ENCODE assay signal across 17 mouse cellular contexts in genomic region chr1:83316917-83317316, GRCm38 (mm10).
DNase-seq lines count a peak whose midpoint lies in the region; ATAC-seq lines count a peak whose summit lies in the region.
"Had no signal": no experiment of that assay in that cellular context is flagged by ENCODE, and none has a peak within 500 bp of the region (broad histone marks: within the 10 kb centered on the region; RNA-seq: fewer than 3 reads in every experiment).

No protein-coding gene starts in this region.

- H3K4me3 ChIP-seq in forebrain, embryonic 13.5 days = no peak overlapping the region
- H3K4me3 ChIP-seq in forebrain, embryonic 10.5 days = no peak overlapping the region
- H3K4me3 ChIP-seq in neural tube, embryonic 11.5 days (ENCODE audit: low read depth, low read length) = no peak overlapping the region
- H3K4me3 ChIP-seq in hindbrain, embryonic 14.5 days (replicated peaks; ENCODE audit: low read length) = no peak overlapping the region
- H3K4me3 ChIP-seq: heart, embryonic 12.5 days; intestine, embryonic 15.5 days; kidney, embryonic 15.5 days; lung, embryonic 15.5 days; myocyte had no signal

- no peaks in the 10 kb centered on the region for H3K36me3 ChIP-seq in forebrain, embryonic 13.5 days (ENCODE audit: poor library complexity, severe bottlenecking)
- H3K36me3 ChIP-seq in forebrain, embryonic 10.5 days (replicated peaks) = no peaks in the 10 kb centered on the region
- H3K36me3 ChIP-seq in neural tube, embryonic 11.5 days (ENCODE audit: control insufficient read depth, insufficient read depth, low read length) = no peaks in the 10 kb centered on the region
- H3K36me3 ChIP-seq in hindbrain, embryonic 14.5 days (replicated peaks; ENCODE audit: control insufficient read depth, insufficient read depth) = no peaks in the 10 kb centered on the region
- H3K36me3 ChIP-seq: heart, embryonic 12.5 days; intestine, embryonic 15.5 days; kidney, embryonic 15.5 days; lung, embryonic 15.5 days had no signal

- no peak overlapping the region for H3K27ac ChIP-seq in forebrain, embryonic 13.5 days
- no peak overlapping the region for H3K27ac ChIP-seq in forebrain, embryonic 10.5 days
- H3K27ac ChIP-seq in neural tube, embryonic 11.5 days (ENCODE audit: low read depth, low read length) = no peak overlapping the region
- H3K27ac ChIP-seq in hindbrain, embryonic 14.5 days = no peak overlapping the region
- H3K27ac ChIP-seq: intestine, embryonic 15.5 days; kidney, embryonic 15.5 days; lung, embryonic 15.5 days had no signal

- peak; percentile 27; the same call in 1 of the 2 replicates for ATAC-seq in forebrain, embryonic 13.5 days
- ATAC-seq in neural tube, embryonic 11.5 days (ENCODE audit: insufficient read depth, low FRiP score, low TSS enrichment) = peak; percentile 86
- ATAC-seq in hindbrain, embryonic 14.5 days (ENCODE audit: low FRiP score) = peak; percentile 40; the same call in 1 of the 2 replicates
- ATAC-seq: intestine, embryonic 15.5 days had no signal

- WGBS in forebrain, embryonic 13.5 days = 54% methylated on average over 4 of the region's 4 CpGs
- 80% methylated on average over 4 of the region's 4 CpGs for WGBS in forebrain, embryonic 10.5 days
- 19% methylated on average over 4 of the region's 4 CpGs for WGBS in neural tube, embryonic 11.5 days
- 15% methylated on average over 4 of the region's 4 CpGs for WGBS in hindbrain, embryonic 14.5 days

- no peaks in the 10 kb centered on the region for H3K27me3 ChIP-seq in forebrain, embryonic 13.5 days
- H3K27me3 ChIP-seq in forebrain, embryonic 10.5 days (ENCODE audit: poor library complexity, severe bottlenecking) = no peaks in the 10 kb centered on the region
- H3K27me3 ChIP-seq in neural tube, embryonic 11.5 days (ENCODE audit: control insufficient read depth, insufficient read depth, low read length) = no peaks in the 10 kb centered on the region
- H3K27me3 ChIP-seq in hindbrain, embryonic 14.5 days (ENCODE audit: control insufficient read depth, insufficient read depth, low read length) = no peaks in the 10 kb centered on the region
- H3K27me3 ChIP-seq: heart, embryonic 12.5 days; intestine, embryonic 15.5 days; kidney, embryonic 15.5 days; lung, embryonic 15.5 days had no signal

- H3K4me2 ChIP-seq in forebrain, embryonic 13.5 days = no peak overlapping the region
- no peak overlapping the region for H3K4me2 ChIP-seq in neural tube, embryonic 11.5 days (ENCODE audit: low read depth)
- no peak overlapping the region for H3K4me2 ChIP-seq in hindbrain, embryonic 14.5 days (replicated peaks)
- H3K4me2 ChIP-seq: heart, embryonic 12.5 days; intestine, embryonic 15.5 days; kidney, embryonic 15.5 days; lung, embryonic 15.5 days had no signal

- no peaks in the 10 kb centered on the region for H3K4me1 ChIP-seq in forebrain, embryonic 13.5 days
- H3K4me1 ChIP-seq in forebrain, embryonic 10.5 days = no peaks in the 10 kb centered on the region
- H3K4me1 ChIP-seq in neural tube, embryonic 11.5 days (ENCODE audit: control insufficient read depth, insufficient read depth, low read length) = no peaks in the 10 kb centered on the region
- H3K4me1 ChIP-seq in hindbrain, embryonic 14.5 days (replicated peaks; ENCODE audit: control insufficient read depth, insufficient read depth, low read length) = no peaks in the 10 kb centered on the region
- H3K4me1 ChIP-seq: heart, embryonic 12.5 days; intestine, embryonic 15.5 days; kidney, embryonic 15.5 days; lung, embryonic 15.5 days had no signal

- DNase-seq in forebrain, embryonic 10.5 days (ENCODE audit: extremely low spot score, low spot score) = no peak
- DNase-seq in neural tube, embryonic 11.5 days (ENCODE audit: low spot score) = peak; percentile 58
- DNase-seq in neural tube, embryonic 10.5 days (ENCODE audit: extremely low spot score, low spot score) = no peak
- DNase-seq in hindbrain, embryonic 14.5 days (ENCODE audit: low spot score) = no peak
- peak; percentile 50 for DNase-seq in retina, embryonic 14.5 days (ENCODE audit: low spot score)
- no peak for DNase-seq in frontal cortex, postnatal 36 days (ENCODE audit: low spot score in 2 of 2)
- DNase-seq in ovary, postnatal 14 days (ENCODE audit: low spot score) = no peak
- DNase-seq: adrenal gland, adult 2 months; cerebellum, adult 11-12 months; left cerebral cortex, postnatal 4 days; thymus, postnatal 14 days had no signal

- no peaks in the 10 kb centered on the region for H3K9me3 ChIP-seq in forebrain, embryonic 13.5 days (replicated peaks)
- H3K9me3 ChIP-seq in forebrain, embryonic 10.5 days = no peaks in the 10 kb centered on the region
- H3K9me3 ChIP-seq in neural tube, embryonic 11.5 days (ENCODE audit: control insufficient read depth, low read length) = no peaks in the 10 kb centered on the region
- no peaks in the 10 kb centered on the region for H3K9me3 ChIP-seq in hindbrain, embryonic 14.5 days (ENCODE audit: control insufficient read depth, low read length)
- H3K9me3 ChIP-seq: heart, embryonic 12.5 days; intestine, embryonic 15.5 days; kidney, embryonic 15.5 days; lung, embryonic 15.5 days had no signal

- H3K9ac ChIP-seq in forebrain, embryonic 13.5 days = no peak overlapping the region
- no peak overlapping the region for H3K9ac ChIP-seq in neural tube, embryonic 11.5 days (ENCODE audit: low read length)
- H3K9ac ChIP-seq in hindbrain, embryonic 14.5 days = no peak overlapping the region
- H3K9ac ChIP-seq: heart, embryonic 12.5 days; intestine, embryonic 15.5 days; kidney, embryonic 15.5 days; lung, embryonic 15.5 days had no signal

Comparison
In these comparisons a context has a peak if more than half of its experiments do, and no peak if none do; other contexts are left out.
1. DNase-seq: peak in neural tube, embryonic 11.5 days (single experiment) and retina, embryonic 14.5 days (single experiment); none in forebrain, embryonic 10.5 days (single experiment), neural tube, embryonic 10.5 days (single experiment), hindbrain, embryonic 14.5 days (single experiment), frontal cortex, postnatal 36 days (0 of 2) and ovary, postnatal 14 days (single experiment).
2. ATAC-seq: peak in every context shown above with its lines; median percentile 86 in neural tube, embryonic 11.5 days; 40 in hindbrain, embryonic 14.5 days; 27 in forebrain, embryonic 13.5 days.